In genomic region chr2:153347183-153347781, GRCm38 (mm10) we compare ENCODE assay signal across 1 mouse cellular context.
TF ChIP-seq lines count a peak whose summit lies in the region.

No protein-coding gene starts in this region.

TF ChIP-seq in MEL, 35 proteins besides CTCF, POLR2A, EP300 and RAD21 (continued from another document):
- no peak for TF ChIP-seq MAZ (IDR thresholded peaks at IDR 0.05; ENCODE audit: low read depth, low read length)
TF ChIP-seq in MEL: peak in this region for 11.
